8 mouse cellular contexts compared by ENCODE assay signal in genomic region chr11:32161922-32162804, GRCm38 (mm10). TPM values are rescaled to one million over a fixed set of nuclear protein-coding genes. Genes with fewer than 3 reads are reported as not detected.
A peak's percentile ranks its signal among the peaks of the same experiment; 100 is the strongest.
DNase-seq lines count a peak whose midpoint lies in the region; ATAC-seq lines count a peak whose summit lies in the region.

No protein-coding gene starts in this region.

- no peaks in the 10 kb centered on the region for H3K36me3 ChIP-seq in heart, embryonic 15.5 days
- no peaks in the 10 kb centered on the region for H3K36me3 ChIP-seq in liver, embryonic 12.5 days
- no peaks in the 10 kb centered on the region for H3K36me3 ChIP-seq in stomach, embryonic 14.5 days (ENCODE audit: control insufficient read depth, insufficient read depth, low read length)

- peak overlapping the region; percentile 39; the same call in 1 of the 2 replicates for H3K9ac ChIP-seq in heart, embryonic 15.5 days
- no peak overlapping the region; the same call in 1 of the 2 replicates for H3K9ac ChIP-seq in liver, embryonic 12.5 days
- H3K9ac ChIP-seq in stomach, embryonic 14.5 days (replicated peaks; ENCODE audit: low read depth, low read length) = no peak overlapping the region

- WGBS in heart, embryonic 15.5 days = 15% methylated on average over 28 of the region's 28 CpGs
- WGBS in liver, embryonic 12.5 days (ENCODE audit: insufficient replicate concordance) = 12% methylated on average over 28 of the region's 28 CpGs
- 13% methylated on average over 28 of the region's 28 CpGs for WGBS in stomach, embryonic 14.5 days

- peak overlapping the region; percentile 59 for H3K4me2 ChIP-seq in heart, embryonic 15.5 days
- H3K4me2 ChIP-seq in liver, embryonic 12.5 days = peak overlapping the region; percentile 35
- peak overlapping the region; percentile 52 for H3K4me2 ChIP-seq in stomach, embryonic 14.5 days (replicated peaks; ENCODE audit: low read depth, low read length)

- peak; percentile 76 for ATAC-seq in erythroblast, adult 5-6 weeks (replicated peaks; ENCODE audit: low FRiP score, poor library complexity, severe bottlenecking)
- ATAC-seq in heart, embryonic 15.5 days (replicated peaks; ENCODE audit: insufficient number of reproducible peaks, insufficient read depth, low FRiP score, low read depth) = peak; percentile 82
- ATAC-seq in liver, embryonic 12.5 days = peak; percentile 62
- ATAC-seq in stomach, embryonic 14.5 days (ENCODE audit: insufficient number of reproducible peaks, insufficient read depth, low FRiP score, low read depth) = peak; percentile 88

- DNase-seq in CD4-positive, CD25-positive, alpha-beta regulatory T cell, adult 2 months (ENCODE audit: low read depth, low spot score) = peak; percentile 91
- peak; percentile 89 for DNase-seq in brain, adult 2 months (ENCODE audit: low read depth, low spot score)
- DNase-seq in kidney, postnatal 14 days = peak; percentile 81
- peak; percentile 93 for DNase-seq in neural tube, embryonic 10.5 days (ENCODE audit: extremely low spot score, low spot score)

- peaks cover 30% of the 10 kb centered on the region for H3K27me3 ChIP-seq in heart, embryonic 15.5 days
- H3K27me3 ChIP-seq in liver, embryonic 12.5 days (replicated peaks) = peaks cover 51% of the 10 kb centered on the region
- H3K27me3 ChIP-seq in stomach, embryonic 14.5 days (ENCODE audit: control insufficient read depth, insufficient read depth, low read length) = no peaks in the 10 kb centered on the region

- no peak overlapping the region for H3K27ac ChIP-seq in heart, embryonic 15.5 days
- H3K27ac ChIP-seq in liver, embryonic 12.5 days = no peak overlapping the region
- H3K27ac ChIP-seq in stomach, embryonic 14.5 days (ENCODE audit: low read length) = no peak overlapping the region

- H3K4me1 ChIP-seq in heart, embryonic 15.5 days (replicated peaks) = peaks cover 11% of the 10 kb centered on the region
- H3K4me1 ChIP-seq in liver, embryonic 12.5 days = 0 out of 2 replicates have a peak, but pooled peaks cover 9% of the 10 kb centered on the region
- peaks cover 4% of the 10 kb centered on the region; the same call in 1 of the 2 replicates for H3K4me1 ChIP-seq in stomach, embryonic 14.5 days (ENCODE audit: control insufficient read depth, insufficient read depth, low read length)

- H3K4me3 ChIP-seq in heart, embryonic 15.5 days = peak overlapping the region; percentile 36
- no peak overlapping the region for H3K4me3 ChIP-seq in liver, embryonic 12.5 days
- peak overlapping the region; percentile 24 for H3K4me3 ChIP-seq in stomach, embryonic 14.5 days (ENCODE audit: low read depth, low read length)

- H3K9me3 ChIP-seq in heart, embryonic 15.5 days (replicated peaks) = no peaks in the 10 kb centered on the region
- H3K9me3 ChIP-seq in liver, embryonic 12.5 days (replicated peaks) = no peaks in the 10 kb centered on the region
- H3K9me3 ChIP-seq in stomach, embryonic 14.5 days (ENCODE audit: control insufficient read depth, low read depth, low read length) = no peaks in the 10 kb centered on the region

RNA-seq across cellular contexts. Expression of gene Il9r, which starts 37.9 kb away (rescaled TPM):
- total RNA-seq in erythroblast, adult 5-6 weeks (2015; ENCODE audit: low replicate concordance) = not detected in 2 replicates
- total RNA-seq in erythroblast, adult 5-6 weeks (2017; ENCODE audit: low replicate concordance) = not detected in 2 replicates
- polyA plus RNA-seq in heart, embryonic 15.5 days (2015; fragmentation: Nextera tagmentation; extraction: Ambion mirVana) = 0.09 and 0.77 TPM in 2 replicates
- 0.22 and 0.30 TPM in 2 replicates for polyA plus RNA-seq in liver, embryonic 12.5 days (2016; fragmentation: Nextera tagmentation; extraction: Ambion mirVana)
- polyA plus RNA-seq in stomach, embryonic 14.5 days (2014; fragmentation: Nextera tagmentation; extraction: Ambion mirVana) = 0.06 and 0.07 TPM in 2 replicates

RNA-seq across cellular contexts. Expression of gene Snrnp25, which starts 43.1 kb away (rescaled TPM):
- 64.4 and 68.3 TPM in 2 replicates for total RNA-seq in erythroblast, adult 5-6 weeks (2015; ENCODE audit: low replicate concordance)
- total RNA-seq in erythroblast, adult 5-6 weeks (2017; ENCODE audit: low replicate concordance) = 29.9 and 61.1 TPM in 2 replicates
- polyA plus RNA-seq in heart, embryonic 15.5 days (2015; fragmentation: Nextera tagmentation; extraction: Ambion mirVana) = 34.5 and 45.1 TPM in 2 replicates
- 103 TPM in 2 replicates for polyA plus RNA-seq in liver, embryonic 12.5 days (2016; fragmentation: Nextera tagmentation; extraction: Ambion mirVana)
- polyA plus RNA-seq in stomach, embryonic 14.5 days (2014; fragmentation: Nextera tagmentation; extraction: Ambion mirVana) = 52.9 and 60.4 TPM in 2 replicates

RNA-seq across cellular contexts. Expression of gene Rhbdf1, which starts 59.9 kb away (rescaled TPM):
- total RNA-seq in erythroblast, adult 5-6 weeks (2015; ENCODE audit: low replicate concordance) = not detected in 2 replicates
- total RNA-seq in erythroblast, adult 5-6 weeks (2017; ENCODE audit: low replicate concordance) = 1.2 and 7.5 TPM in 2 replicates
- 35.6 and 42.8 TPM in 2 replicates for polyA plus RNA-seq in heart, embryonic 15.5 days (2015; fragmentation: Nextera tagmentation; extraction: Ambion mirVana)
- 12.0 and 14.1 TPM in 2 replicates for polyA plus RNA-seq in liver, embryonic 12.5 days (2016; fragmentation: Nextera tagmentation; extraction: Ambion mirVana)
- polyA plus RNA-seq in stomach, embryonic 14.5 days (2014; fragmentation: Nextera tagmentation; extraction: Ambion mirVana) = 46.1 and 46.5 TPM in 2 replicates
